Mouse (Mus musculus) lung, postnatal 0 days (tissue): Measurements from ENCODE around the gene Cd80. TPM values are rescaled to one million over a fixed set of nuclear protein-coding genes. Genes with fewer than 3 reads are reported as not detected.
A peak's percentile ranks its signal among the peaks of the same experiment; 100 is the strongest.

ENCODE experiments used
- ATAC-seq: fragments of 200-750 bp; cut with Nextera tagmentation; 2 replicates; pipeline ENCODE4 v1.8.0; 2017; ENCODE audit warnings: moderate library complexity
- DNase-seq: peaks from one replicate; pipeline ENCODE4 v3.0.0-alpha.2; 2016; ENCODE audit warnings: low spot score
- H3K27ac ChIP-seq: fragments of 300-500 bp; sonication (generic); 2 replicates; pipeline ENCODE4 v1.5.1; 2014; ENCODE audit warnings: antibody characterized with exemption, mild to moderate bottlenecking, low read length, mixed read lengths
- H3K27me3 ChIP-seq: fragments of 300-500 bp; sonication (generic); replicated peaks from 2 replicates; pipeline ENCODE4 v1.6.1; 2014; ENCODE audit warnings: low read length, mixed read lengths; ENCODE audit not compliant: insufficient read depth
- H3K36me3 ChIP-seq: fragments of 300-500 bp; sonication (generic); 2 replicates; pipeline ENCODE4 v1.6.1; 2014; ENCODE audit warnings: low read length, mixed read lengths; ENCODE audit not compliant: insufficient read depth
- H3K4me1 ChIP-seq: fragments of 300-500 bp; sonication (generic); 2 replicates; pipeline ENCODE4 v1.6.1; 2014; ENCODE audit warnings: antibody characterized with exemption, low read depth, low read length, mixed read lengths; ENCODE audit not compliant: insufficient read depth
- H3K4me2 ChIP-seq: fragments of 300-500 bp; sonication (generic); replicated peaks from 2 replicates; pipeline ENCODE4 v1.6.1; 2014; ENCODE audit warnings: low read depth, mild to moderate bottlenecking, low read length, moderate library complexity, mixed read lengths
- H3K4me3 ChIP-seq: fragments of 300-500 bp; sonication (generic); 2 replicates; pipeline ENCODE4 v1.5.1; 2014; ENCODE audit warnings: low read depth, low read length
- H3K9ac ChIP-seq: fragments of 300-500 bp; sonication (generic); replicated peaks from 2 replicates; pipeline ENCODE4 v1.6.1; 2014; ENCODE audit warnings: low read depth, mild to moderate bottlenecking
- H3K9me3 ChIP-seq: fragments of 300-500 bp; sonication (generic); 2 replicates; pipeline ENCODE4 v1.6.1; 2016; ENCODE audit warnings: low read length, mixed read lengths
- CTCF ChIP-seq: IDR thresholded peaks from 2 replicates; pipeline ENCODE4 v1.5.1; 2016; ENCODE audit warnings: antibody characterized with exemption, mild to moderate bottlenecking
- EP300 ChIP-seq: IDR thresholded peaks from 2 replicates; pipeline ENCODE4 v1.6.1; 2016; ENCODE audit warnings: antibody characterized with exemption, mild to moderate bottlenecking, control low read depth
- WGBS: fragments of 180-500 bp; shearing (Covaris S2); extraction: QIAGEN DNeasy Blood & Tissue Kit; methylation state at CpG from one replicate; pipeline ENCODE4 v1.1.7; 2014; 5-methylcytosine and 5-hydroxymethylcytosine counted together
- polyA plus RNA-seq: library from polyadenylated mRNA; unstranded; fragments of >200 nt; fragmentation: Nextera tagmentation; extraction: Ambion mirVana; gene quantifications from 2 replicates; pipeline ENCODE4 v1.2.1, GENCODE M21; 2015

Gene Cd80
- polyA plus RNA-seq, 1 experiment from 2014 or later, result 0.14 TPM

GRCm38 (mm10) chr16:38502469-38502868 is 47.1 kb downstream of the Cd80 start:
- ATAC-seq (no peak), DNase-seq (no peak)
- no peak for TF ChIP-seq EP300
- TF ChIP-seq CTCF, result no peak
- no peaks in the 10 kb centered on the region for H3K9me3 ChIP-seq
- no peak overlapping the region for H3K9ac ChIP-seq
- peaks cover 7% of the 10 kb centered on the region; the same call in 1 of the 2 replicates for H3K36me3 ChIP-seq
- no peak overlapping the region for H3K27ac ChIP-seq
- no peak overlapping the region for H3K4me2 ChIP-seq
- H3K4me1 ChIP-seq, result no peaks in the 10 kb centered on the region
- 90% methylated on average over 10 of the region's 10 CpGs for WGBS
- H3K27me3 ChIP-seq, result no peaks in the 10 kb centered on the region
- no peak overlapping the region for H3K4me3 ChIP-seq

GRCm38 (mm10) chr16:38503528-38503927 is 48.2 kb downstream of the Cd80 start:
- Histone ChIP-seq H3K36me3 (peaks cover 6% of the 10 kb centered on the region; the same call in 1 of the 2 replicates), H3K4me2 (no peak overlapping the region), H3K9me3 (no peaks in the 10 kb centered on the region), H3K4me1 (no peaks in the 10 kb centered on the region), H3K27ac (no peak overlapping the region), H3K4me3 (no peak overlapping the region), H3K9ac (no peak overlapping the region), H3K27me3 (no peaks in the 10 kb centered on the region)
- DNase-seq (no peak), ATAC-seq (no peak)
- WGBS, result 78% methylated on average over 4 of the region's 4 CpGs
- TF ChIP-seq EP300 (no peak), CTCF (no peak)

GRCm38 (mm10) chr16:38506041-38506634 is 50.8 kb downstream of the Cd80 start:
- DNase-seq, result peak; percentile 82
- no peaks in the 10 kb centered on the region for H3K9me3 ChIP-seq
- TF ChIP-seq EP300 (no peak), CTCF (peak; percentile 99)
- no peaks in the 10 kb centered on the region; the same call in 1 of the 2 replicates for H3K36me3 ChIP-seq
- H3K27me3 ChIP-seq, result no peaks in the 10 kb centered on the region
- no peak overlapping the region for H3K27ac ChIP-seq
- H3K9ac ChIP-seq, result no peak overlapping the region
- H3K4me2 ChIP-seq, result no peak overlapping the region
- peak; percentile 71 for ATAC-seq
- no peaks in the 10 kb centered on the region for H3K4me1 ChIP-seq
- no peak overlapping the region for H3K4me3 ChIP-seq
- WGBS, result 69% methylated on average over 4 of the region's 4 CpGs

- Histone ChIP-seq H3K27me3 (no peaks in the 10 kb centered on the region), H3K27ac (no peak overlapping the region), H3K4me1 (no peaks in the 10 kb centered on the region), H3K9me3 (no peaks in the 10 kb centered on the region), H3K4me3 (no peak overlapping the region), H3K4me2 (no peak overlapping the region), H3K9ac (no peak overlapping the region), H3K36me3 (peaks cover 14% of the 10 kb centered on the region; the same call in 1 of the 2 replicates)
- no peak for DNase-seq
- WGBS, result 93% methylated on average over 2 of the region's 2 CpGs
- TF ChIP-seq EP300 (no peak), CTCF (no peak)
- ATAC-seq, result no peak
Observed at GRCm38 (mm10) chr16:38510846-38511245, 55.5 kb downstream of the Cd80 start.

GRCm38 (mm10) chr16:38519140-38519539 is 63.8 kb downstream of the Cd80 start:
- DNase-seq (no peak), ATAC-seq (no peak)
- Histone ChIP-seq H3K4me3 (no peak overlapping the region), H3K4me2 (no peak overlapping the region), H3K36me3 (no peaks in the 10 kb centered on the region; the same call in 1 of the 2 replicates), H3K9ac (no peak overlapping the region), H3K9me3 (no peaks in the 10 kb centered on the region), H3K27ac (no peak overlapping the region), H3K4me1 (peaks cover 4% of the 10 kb centered on the region; the same call in 1 of the 2 replicates), H3K27me3 (no peaks in the 10 kb centered on the region)
- 100% methylated on average over 2 of the region's 2 CpGs for WGBS
- TF ChIP-seq CTCF (no peak), EP300 (no peak)

GRCm38 (mm10) chr16:38521211-38521987 is 66.0 kb downstream of the Cd80 start:
- H3K4me1 ChIP-seq, result peaks cover 4% of the 10 kb centered on the region; the same call in 1 of the 2 replicates
- no peak overlapping the region for H3K9ac ChIP-seq
- peak overlapping the region; percentile 98; the same call in 1 of the 2 replicates for H3K4me3 ChIP-seq
- TF ChIP-seq EP300, result no peak
- no peak for TF ChIP-seq CTCF
- DNase-seq (no peak), ATAC-seq (no peak)
- no peak overlapping the region for H3K27ac ChIP-seq
- H3K36me3 ChIP-seq, result peaks cover 8% of the 10 kb centered on the region; the same call in 1 of the 2 replicates
- H3K4me2 ChIP-seq, result peak overlapping the region; percentile 71
- no peaks in the 10 kb centered on the region for H3K9me3 ChIP-seq
- WGBS, result 21% methylated on average over 8 of the region's 8 CpGs
- H3K27me3 ChIP-seq, result no peaks in the 10 kb centered on the region
